Mouse (Mus musculus): ENCODE measurements around the gene Arl16. TPM values are rescaled to one million over a fixed set of nuclear protein-coding genes. Genes with fewer than 3 reads are reported as not detected.

Arl16 gene
- total and polyA plus RNA-seq, 3 experiments = 20.0 to 20.8 TPM; not detected in 1

DNA sequence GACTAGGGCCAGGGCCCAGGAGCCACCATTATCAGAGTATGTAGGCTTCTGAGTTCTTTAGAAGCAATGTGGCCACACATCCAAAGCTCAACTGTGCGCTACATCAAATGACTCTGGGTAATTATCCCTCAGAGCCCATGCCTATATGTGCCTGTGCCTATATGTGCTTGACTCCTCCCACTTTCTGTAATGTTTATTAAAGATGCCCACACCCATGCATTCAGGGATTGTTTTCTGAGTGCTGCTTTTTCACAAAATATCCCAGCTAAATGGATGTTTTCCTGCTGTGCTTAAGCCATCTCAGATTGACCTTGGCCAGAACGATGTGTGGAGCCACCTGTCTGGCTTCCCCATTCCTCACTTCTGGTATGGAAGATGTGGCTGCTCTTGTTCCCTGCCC, 3.9 kb downstream of the Arl16 start:
- Histone ChIP-seq H3K9ac (ENCODE audit: control insufficient read depth, low read depth, low read length, poor library complexity, severe bottlenecking) (no peak overlapping the region), H3K27me3 (ENCODE audit: control insufficient read depth in 1 of 2, insufficient read depth in 2 of 2, low read length in 2 of 2) (no peaks in the 10 kb centered on the region), H3K36me3 (ENCODE audit: control insufficient read depth in 1 of 2, insufficient read depth in 2 of 2, low read length in 2 of 2) (peaks cover 3 to 17% of the 10 kb centered on the region in 2 experiments; a peak in 3 of 4 replicates), H3K4me1 (ENCODE audit: control insufficient read depth in 1 of 2, insufficient read depth in 2 of 2, low read length in 2 of 2) (peaks cover 5 to 22% of the 10 kb centered on the region in 2 experiments), H3K9me3 (replicated peaks; ENCODE audit: insufficient read depth, low read length) (no peaks in the 10 kb centered on the region), H3K4me3 (ENCODE audit: control insufficient read depth in 1 of 2, insufficient read depth in 1 of 2, low read depth in 2 of 2, low read length in 2 of 2) (no peak overlapping the region), H3K27ac (ENCODE audit: control insufficient read depth, low read depth, low read length) (no peak overlapping the region), H3K79me2 (ENCODE audit: control insufficient read depth, insufficient read depth, low read length, poor library complexity) (peaks cover 37% of the 10 kb centered on the region)
- TF ChIP-seq JUND (IDR thresholded peaks at IDR 0.05; ENCODE audit: low read depth, low read length) (no peak), POLR2AphosphoS2 (IDR thresholded peaks at IDR 0.05; ENCODE audit: low read length) (peak; percentile 88), ZMIZ1 (IDR thresholded peaks at IDR 0.05; ENCODE audit: low read depth, low read length) (peak; percentile 55; the same call in 1 of the 2 replicates), POLR2A (IDR thresholded peaks at IDR 0.05; ENCODE audit: control insufficient read depth in 1 of 2, insufficient read depth in 1 of 2, low read depth in 1 of 2, low read length in 2 of 2, poor library complexity in 1 of 2) (peak in 1 of 2 experiments; percentile 53; a peak in 2 of 4 replicates), ELF1 (IDR thresholded peaks at IDR 0.05; ENCODE audit: low read depth, low read length) (no peak), GATA1 (IDR thresholded peaks at IDR 0.05; ENCODE audit: low read depth, low read length) (no peak)
- DNase-seq (ENCODE audit: low read depth, low spot score) = no peak

DNA sequence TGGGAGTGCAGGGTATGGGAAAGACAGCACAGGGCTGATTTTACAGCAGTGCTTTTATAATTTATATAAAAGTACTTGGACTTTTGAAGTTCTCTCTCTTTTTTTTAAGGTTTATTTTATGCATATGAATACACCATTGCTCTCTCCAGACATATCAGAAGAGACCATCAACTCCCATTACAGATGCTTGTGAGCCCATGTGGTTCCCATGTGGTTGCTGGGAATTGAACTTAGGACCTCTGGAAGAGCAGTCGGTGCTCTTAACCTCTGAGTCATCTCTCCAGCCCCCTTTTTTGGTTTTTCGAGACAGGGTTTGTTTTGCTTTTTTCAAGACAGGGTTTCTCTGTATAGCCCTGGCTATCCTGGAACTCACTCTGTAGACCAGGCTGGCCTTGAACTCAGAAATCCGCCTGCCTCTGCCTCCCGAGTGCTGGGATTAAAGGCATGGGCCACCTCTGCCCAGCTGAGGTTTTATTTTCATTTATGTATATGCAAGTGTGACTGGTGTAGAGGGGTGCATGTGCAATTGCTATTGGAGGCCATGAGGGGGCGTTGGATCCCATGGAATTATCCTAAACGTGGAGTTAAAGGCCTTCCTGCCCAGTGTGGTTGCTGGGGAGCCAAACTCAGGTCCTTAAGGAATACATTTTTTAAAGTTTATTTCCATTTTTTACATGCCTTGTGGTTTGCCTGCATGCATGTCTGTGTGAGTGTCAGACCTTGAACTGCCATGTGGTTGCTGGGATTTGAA, 8.4 kb downstream of the Arl16 start:
- Histone ChIP-seq H3K36me3 (ENCODE audit: control insufficient read depth in 1 of 2, insufficient read depth in 2 of 2, low read length in 2 of 2) (peaks cover 3 to 10% of the 10 kb centered on the region in 2 experiments; a peak in 3 of 4 replicates), H3K27ac (ENCODE audit: control insufficient read depth, low read depth, low read length) (peak overlapping the region; percentile 67)
- DNase-seq (ENCODE audit: low read depth, low spot score) = peak; percentile 77
- TF ChIP-seq RAD21 (IDR thresholded peaks at IDR 0.05; ENCODE audit: low read depth, low read length) (peak; percentile 31), MAZ (IDR thresholded peaks at IDR 0.05; ENCODE audit: low read depth, low read length) (no peak), TAL1 (IDR thresholded peaks at IDR 0.05; ENCODE audit: low read length) (no peak), MYC (IDR thresholded peaks at IDR 0.05; ENCODE audit: low read depth, low read length) (peak; percentile 71; the same call in 1 of the 2 replicates), TBP (IDR thresholded peaks at IDR 0.05; ENCODE audit: low read depth, low read length) (0 out of 2 replicates have a peak, but pooled peaks have one; percentile 37), ZNF384 (IDR thresholded peaks at IDR 0.05; ENCODE audit: low read depth, low read length) (no peak), TCF12 (IDR thresholded peaks at IDR 0.05; ENCODE audit: low read depth, low read length) (no peak), JUND (IDR thresholded peaks at IDR 0.05; ENCODE audit: low read depth, low read length) (no peak), NRF1 (IDR thresholded peaks at IDR 0.05; ENCODE audit: insufficient read depth, low read depth, low read length, poor library complexity, severe bottlenecking) (no peak), ZC3H11A (IDR thresholded peaks at IDR 0.05; ENCODE audit: low read depth, low read length) (peak; percentile 40), ETS1 (IDR thresholded peaks at IDR 0.05; ENCODE audit: low read depth, low read length) (no peak), USF2 (IDR thresholded peaks at IDR 0.05; ENCODE audit: borderline replicate concordance in 1 of 2, insufficient read depth in 1 of 2, low read depth in 1 of 2, low read length in 2 of 2) (no peak), CHD1 (IDR thresholded peaks at IDR 0.05; ENCODE audit: low read depth, low read length) (no peak), RCOR1 (IDR thresholded peaks at IDR 0.05; ENCODE audit: low read depth, low read length) (no peak), KAT2A (conservative IDR thresholded peaks at IDR 0.05; ENCODE audit: low read depth, low read length) (no peak), E2F4 (IDR thresholded peaks at IDR 0.05; ENCODE audit: borderline replicate concordance, low read depth, low read length) (no peak), CTCF (IDR thresholded peaks at IDR 0.05 in 2 of 3, conservative IDR thresholded peaks at IDR 0.05 in 1 of 3; ENCODE audit: control insufficient read depth in 1 of 3, insufficient read depth in 1 of 3, low read depth in 2 of 3, low read length in 3 of 3, poor library complexity in 1 of 3, severe bottlenecking in 1 of 3) (peak; percentile 56 to 76 (median 65)), POLR2AphosphoS2 (IDR thresholded peaks at IDR 0.05; ENCODE audit: low read length) (no peak), UBTF (IDR thresholded peaks at IDR 0.05; ENCODE audit: borderline replicate concordance, insufficient read depth, low read depth, low read length) (no peak), HCFC1 (IDR thresholded peaks at IDR 0.05; ENCODE audit: low read depth, low read length) (no peak), NELFE (IDR thresholded peaks at IDR 0.05; ENCODE audit: low read depth, low read length) (no peak), SMC3 (IDR thresholded peaks at IDR 0.05; ENCODE audit: low read depth, low read length) (peak; percentile 27; the same call in 1 of the 2 replicates), USF1 (IDR thresholded peaks at IDR 0.05; ENCODE audit: low read depth, low read length) (no peak), MXI1 (IDR thresholded peaks at IDR 0.05; ENCODE audit: low read depth, low read length) (peak; percentile 59), ELF1 (IDR thresholded peaks at IDR 0.05; ENCODE audit: low read depth, low read length) (0 out of 2 replicates have a peak, but pooled peaks have one; percentile 7), MAFK (IDR thresholded peaks at IDR 0.05; ENCODE audit: borderline replicate concordance, low read depth, low read length) (no peak)

More for the DNA sequence above, 8.4 kb downstream of the Arl16 start:
- Histone ChIP-seq H3K9ac (ENCODE audit: control insufficient read depth, low read depth, low read length, poor library complexity, severe bottlenecking) (peak overlapping the region; percentile 93), H3K4me3 (ENCODE audit: control insufficient read depth in 1 of 2, insufficient read depth in 1 of 2, low read depth in 2 of 2, low read length in 2 of 2) (peak overlapping the region; percentile 84 to 86), H3K27me3 (ENCODE audit: control insufficient read depth in 1 of 2, insufficient read depth in 2 of 2, low read length in 2 of 2) (no peaks in the 10 kb centered on the region), H3K9me3 (replicated peaks; ENCODE audit: insufficient read depth, low read length) (no peaks in the 10 kb centered on the region), H3K4me1 (ENCODE audit: control insufficient read depth in 1 of 2, insufficient read depth in 2 of 2, low read length in 2 of 2) (peaks cover 0 to 14% of the 10 kb centered on the region in 2 experiments; a peak in 2 of 4 replicates), H3K79me2 (ENCODE audit: control insufficient read depth, insufficient read depth, low read length, poor library complexity) (peaks cover 37% of the 10 kb centered on the region)

All from MEL (cell line).